Mouse (Mus musculus) right cerebral cortex, adult 18-20 months (tissue): ENCODE measurements around the gene Cacna1c.
A peak's percentile ranks its signal among the peaks of the same experiment; 100 is the strongest.
"Not testable (repeated sequence)": the region's sequence is repeated elsewhere in the genome, so short reads cannot be mapped to it uniquely, and the experiment has no call there.

ENCODE experiments used
- DNase-seq: peaks from one replicate; pipeline ENCODE4 v3.0.0; 2022; ENCODE audit warnings: mixed read lengths

The Cacna1c gene

DNA sequence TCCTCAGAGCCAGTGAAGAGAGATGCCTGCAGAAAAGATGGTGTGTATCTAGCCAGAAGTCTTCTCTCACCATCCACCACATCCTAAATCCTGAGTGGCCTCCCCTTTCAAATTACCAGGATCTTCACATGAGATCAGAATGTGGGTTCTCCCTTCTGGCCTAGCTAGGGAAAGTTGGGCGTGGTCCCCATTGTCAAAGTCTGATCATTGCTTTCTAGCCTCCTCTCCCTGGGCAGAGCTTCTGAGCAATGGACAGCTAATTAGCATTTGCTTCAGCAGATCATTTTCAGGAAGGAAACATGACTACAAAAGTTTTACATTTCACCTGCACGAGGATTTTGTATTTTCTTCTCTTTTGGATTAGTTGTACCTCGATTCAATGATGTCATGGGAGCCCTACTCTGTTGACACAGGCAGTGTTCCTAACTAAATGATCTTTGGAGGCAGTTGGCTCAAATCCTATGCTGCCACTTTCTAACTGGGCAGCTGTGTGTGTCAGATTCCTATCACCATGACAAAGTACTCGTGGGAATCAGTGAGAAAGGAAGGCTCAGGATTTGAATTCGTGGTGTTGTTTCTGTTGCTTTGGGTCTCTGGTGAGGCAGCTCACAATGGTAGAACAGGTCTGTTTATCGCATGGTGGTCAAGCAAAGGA, 554.4 kb downstream of the Cacna1c start:
- no peak for DNase-seq

DNA sequence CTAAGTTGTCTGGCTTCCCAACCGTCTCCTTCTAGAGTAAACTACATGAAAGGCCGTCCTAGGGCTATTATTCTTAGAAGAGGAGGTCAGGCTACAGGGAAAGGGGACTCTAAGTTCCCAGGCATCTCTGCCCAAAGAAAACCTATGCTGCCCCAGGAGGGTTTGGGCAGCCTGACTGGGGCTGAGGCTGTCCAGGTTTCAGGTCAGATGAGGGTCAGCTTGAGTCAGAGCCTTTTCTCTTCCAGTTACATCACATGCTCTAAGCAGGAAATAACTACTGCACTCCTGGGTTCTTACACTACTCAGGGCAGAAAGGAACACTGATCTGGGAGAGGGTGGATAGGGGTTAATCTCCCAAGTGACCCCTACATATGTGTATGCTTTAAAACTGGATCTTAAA, 556.4 kb downstream of the Cacna1c start:
- DNase-seq = no peak

DNA sequence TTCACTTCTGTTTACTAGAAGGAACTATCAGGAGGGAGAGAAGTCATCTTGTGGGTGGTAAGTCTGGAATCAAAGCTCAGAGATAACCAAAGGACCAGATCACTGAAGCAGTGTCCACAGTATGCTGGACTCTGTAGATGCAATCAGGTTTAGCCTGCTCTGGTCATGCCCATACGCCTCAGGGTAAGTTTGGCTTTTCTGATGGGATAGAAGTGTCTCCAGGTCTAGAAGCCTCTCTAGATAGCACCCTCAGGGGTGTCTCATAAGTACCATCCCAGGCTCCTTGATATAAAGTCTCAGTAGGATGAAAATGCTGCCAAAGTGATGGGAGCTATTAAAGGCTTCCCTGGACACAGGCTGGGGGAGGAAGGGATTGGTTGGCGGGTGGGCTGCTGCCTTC, 557.3 kb downstream of the Cacna1c start:
- DNase-seq = no peak

DNA sequence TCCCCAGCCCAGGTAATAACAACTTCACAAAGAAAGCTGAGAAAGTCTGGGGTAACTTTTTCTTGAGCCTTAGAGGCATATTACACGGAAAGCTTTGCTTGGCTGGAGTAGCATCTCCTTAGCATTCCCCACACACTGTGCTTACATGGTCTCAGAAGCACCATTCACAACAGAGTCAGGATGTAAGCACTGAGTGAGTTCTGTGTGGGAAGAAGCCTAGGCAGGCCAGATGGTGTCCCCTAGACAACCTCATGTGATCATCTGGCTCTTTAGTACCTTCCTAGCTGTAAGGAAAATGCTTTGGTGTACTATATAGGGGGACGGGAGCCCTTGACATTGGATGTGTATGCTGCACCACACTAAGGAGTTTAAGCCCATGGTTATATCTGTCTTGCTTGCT, 563.7 kb downstream of the Cacna1c start:
- DNase-seq = peak; percentile 43

DNA sequence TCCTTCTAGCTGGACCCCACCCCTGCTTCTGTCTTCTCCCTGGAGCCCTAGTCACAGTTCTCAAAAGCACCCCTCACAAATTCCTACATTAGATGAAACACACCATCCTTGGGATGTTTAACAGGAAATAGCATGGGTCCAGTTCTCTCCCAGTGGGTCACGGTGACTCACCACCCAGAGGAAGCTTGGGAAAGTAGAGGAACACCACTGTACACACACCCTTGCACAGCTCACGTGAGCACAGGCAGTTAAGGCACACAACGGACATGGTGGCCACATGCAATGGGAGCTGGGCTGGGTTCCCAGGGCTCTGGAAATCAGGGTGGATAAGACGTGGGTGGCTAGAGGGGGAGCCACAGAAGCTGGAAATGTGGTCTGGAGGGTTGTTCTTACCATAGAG, 566.2 kb downstream of the Cacna1c start:
- DNase-seq = no peak

DNA sequence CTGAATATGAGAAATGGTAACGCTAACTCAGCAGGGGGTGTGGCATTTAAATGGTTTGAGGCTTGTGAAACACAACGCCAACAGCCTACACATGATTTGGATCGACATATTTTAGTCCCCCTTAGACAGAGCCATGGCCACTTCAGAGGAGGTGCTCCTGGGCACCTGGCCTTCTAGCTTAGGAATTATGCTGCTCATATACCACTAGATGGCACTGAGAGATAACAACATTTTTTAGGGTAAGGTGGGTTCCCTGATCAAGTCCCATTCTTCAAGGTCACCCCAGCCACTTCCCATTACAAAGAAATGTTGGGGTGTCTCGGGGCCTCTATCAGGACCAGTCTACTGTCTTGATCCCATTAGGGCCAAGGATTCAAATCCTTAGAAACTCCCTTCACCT, 570.0 kb downstream of the Cacna1c start:
- DNase-seq = no peak

DNA sequence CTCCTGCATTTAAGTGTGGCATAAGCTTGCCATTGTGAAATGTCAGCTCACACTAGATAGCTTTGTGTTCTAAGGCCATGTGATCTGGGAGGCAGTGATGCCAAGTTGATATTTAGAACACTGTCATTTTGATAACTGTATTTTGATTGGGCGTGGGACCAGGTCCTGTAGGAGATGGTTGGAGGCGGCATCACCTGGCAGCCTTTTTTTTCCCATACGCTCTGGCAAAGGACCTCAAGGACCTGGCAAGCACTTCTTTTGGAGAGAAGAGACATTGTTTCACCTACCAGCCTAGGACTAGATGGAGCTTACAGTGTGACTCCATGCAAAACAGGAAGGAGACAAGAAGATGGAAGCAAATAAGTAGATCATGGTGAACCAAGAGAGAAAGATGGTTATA, 572.6 kb downstream of the Cacna1c start:
- no peak for DNase-seq

DNA sequence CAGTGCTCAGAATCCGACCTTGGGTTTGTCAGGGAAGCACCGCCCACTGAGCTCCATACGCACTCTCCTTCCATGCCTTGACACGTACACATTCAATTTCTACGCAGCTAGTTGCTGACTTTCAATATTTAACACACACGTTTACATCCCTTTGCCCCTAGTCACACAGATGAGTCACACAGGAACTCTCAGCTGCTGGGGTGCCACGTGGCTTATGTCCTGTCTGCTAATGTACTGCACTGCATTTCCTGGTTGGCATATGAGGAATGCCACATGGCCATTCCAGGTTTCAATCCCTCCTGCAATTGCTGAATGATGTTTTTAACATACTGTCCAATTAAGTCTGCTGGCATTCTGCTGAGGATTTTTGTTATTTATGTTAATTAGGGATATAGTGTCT, 574.4 kb downstream of the Cacna1c start:
- DNase-seq = no peak

DNA sequence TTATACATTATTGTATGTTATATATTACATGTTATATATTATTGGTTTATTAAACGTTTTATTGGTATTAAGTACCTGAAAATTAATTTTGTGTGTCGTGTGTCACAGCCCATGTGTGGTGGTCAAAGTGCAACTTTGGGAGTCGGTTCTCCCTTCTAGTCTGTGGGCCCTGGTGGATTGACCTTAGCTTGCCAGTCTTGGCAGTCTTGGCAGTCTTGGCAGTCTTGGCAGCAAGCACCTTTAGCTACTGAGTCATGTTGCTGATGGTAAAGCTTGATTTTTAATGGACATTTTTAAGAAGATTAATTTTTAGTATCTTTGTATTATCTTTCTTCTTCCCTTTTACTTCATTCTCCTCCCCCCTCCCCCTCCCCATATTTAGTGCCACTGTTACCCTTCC, 574.8 kb downstream of the Cacna1c start:
- DNase-seq = no peak

DNA sequence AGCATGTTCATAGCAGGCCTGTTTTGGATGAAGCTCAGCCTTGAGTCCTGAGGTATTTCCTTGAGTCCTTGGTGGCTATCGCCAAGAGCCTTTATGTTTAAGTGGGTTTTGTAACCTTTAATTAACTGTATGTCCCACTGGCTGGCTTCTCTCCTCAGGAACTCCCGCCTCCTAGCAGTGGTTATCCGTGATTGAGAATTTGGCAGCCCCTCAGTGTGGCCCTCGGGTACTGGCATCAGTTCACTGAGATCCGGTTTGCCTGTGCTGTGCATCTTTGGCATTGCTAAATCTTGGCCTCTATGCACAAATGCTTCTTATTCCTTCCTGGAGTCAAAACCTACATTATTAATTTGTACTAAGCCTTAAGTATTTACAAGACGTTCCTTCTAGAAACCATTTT, 587.3 kb downstream of the Cacna1c start:
- no peak for DNase-seq

DNA sequence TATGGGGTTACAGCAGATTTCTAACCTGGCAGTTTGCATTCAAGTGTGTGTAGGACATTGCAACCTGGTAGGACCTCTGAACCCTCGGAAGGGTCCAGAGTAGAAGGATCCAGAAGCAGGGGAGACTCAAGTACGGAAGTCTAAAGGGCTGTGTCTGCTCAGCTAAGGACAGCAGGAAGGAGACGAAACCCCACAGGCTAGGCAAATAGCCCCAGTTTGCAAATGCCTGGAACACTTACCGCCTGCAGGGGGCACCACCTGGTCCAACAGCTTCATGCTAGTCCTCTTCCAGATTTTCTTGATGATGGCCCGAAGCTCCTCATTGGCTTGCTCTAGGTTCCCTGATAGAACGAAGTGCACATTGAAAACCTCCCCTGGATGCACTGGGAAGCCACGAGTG, 590.2 kb downstream of the Cacna1c start:
- DNase-seq = no peak

DNA sequence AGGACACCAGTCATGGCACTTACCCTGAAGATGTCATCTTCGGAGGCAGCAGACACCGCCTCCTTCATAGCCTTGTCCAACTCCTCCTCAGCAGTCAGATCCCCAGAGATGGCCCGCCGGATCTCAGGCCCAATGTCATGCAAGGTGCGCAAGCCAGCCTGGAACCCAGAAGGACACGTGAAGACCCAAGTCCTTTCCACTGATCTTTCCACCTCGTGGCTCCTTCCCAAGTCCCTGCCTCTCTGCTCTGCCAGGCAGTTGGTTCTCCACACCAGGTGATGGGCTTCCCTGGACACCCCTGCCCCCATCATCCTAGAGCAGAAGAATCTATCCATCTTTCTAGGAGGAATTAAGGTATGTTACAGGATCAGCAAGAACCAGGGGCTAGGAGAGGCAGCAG, 592.4 kb downstream of the Cacna1c start:
- DNase-seq = no peak

DNA sequence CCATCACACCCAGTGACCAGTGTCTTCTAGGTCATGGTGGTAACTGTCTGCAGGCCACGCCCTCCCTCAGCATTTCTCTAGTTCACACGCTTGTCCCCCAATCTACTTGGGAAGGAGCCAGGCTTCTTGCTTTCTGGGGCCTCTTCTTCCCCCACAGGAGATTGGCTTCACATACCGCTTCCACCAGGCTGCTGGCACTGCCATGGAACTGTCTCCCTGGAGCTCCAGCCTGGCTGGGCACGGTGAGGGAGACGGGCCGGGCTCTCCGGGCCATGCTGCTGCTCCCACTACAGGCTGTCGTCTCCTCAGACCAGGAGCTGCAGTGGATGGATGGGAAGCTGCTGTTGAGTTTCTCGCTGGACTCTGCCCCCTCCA, 600.5 kb downstream of the Cacna1c start:
- no peak for DNase-seq

DNA sequence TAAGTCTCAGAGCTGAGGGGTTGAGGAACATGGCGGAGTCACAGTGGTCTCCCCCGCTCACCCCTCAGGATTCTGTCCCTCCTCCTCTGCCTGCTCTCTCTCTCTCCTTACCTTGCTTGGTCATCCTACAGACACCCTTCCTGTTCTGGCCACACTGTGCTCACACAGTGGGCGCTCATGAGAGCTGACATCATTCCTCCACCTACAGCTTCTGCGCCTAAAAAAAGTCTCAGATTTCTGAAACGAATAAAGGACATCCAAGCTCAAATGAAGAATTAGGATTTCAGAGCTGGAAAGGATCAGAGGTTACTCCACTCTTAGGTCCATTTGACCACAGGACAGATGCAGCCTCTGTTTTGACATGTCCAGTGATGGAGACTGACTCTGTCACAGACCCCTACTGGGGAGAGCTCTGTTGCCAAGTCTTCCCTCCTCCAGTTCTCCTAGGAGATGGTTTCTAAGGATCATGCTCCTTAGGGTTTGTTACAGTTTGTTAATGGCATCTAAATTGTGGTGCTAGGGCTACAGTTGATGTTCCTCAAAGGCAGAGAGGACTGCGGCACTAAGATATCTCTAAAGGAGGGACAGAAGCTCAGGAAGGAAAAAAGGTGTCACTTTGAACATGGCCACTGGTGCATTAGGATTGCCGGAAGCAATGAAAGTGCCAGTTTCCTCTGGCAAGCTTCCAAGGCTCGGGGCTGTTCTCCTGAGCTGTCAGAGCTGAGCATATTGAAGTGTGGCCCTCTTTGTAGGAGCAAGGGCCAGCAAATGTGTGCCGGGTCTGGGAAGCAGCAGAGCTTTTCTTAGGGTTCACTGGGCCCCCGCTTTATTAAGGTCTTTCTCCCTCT, 601.2 kb downstream of the Cacna1c start:
- DNase-seq = peak; percentile 57

DNA sequence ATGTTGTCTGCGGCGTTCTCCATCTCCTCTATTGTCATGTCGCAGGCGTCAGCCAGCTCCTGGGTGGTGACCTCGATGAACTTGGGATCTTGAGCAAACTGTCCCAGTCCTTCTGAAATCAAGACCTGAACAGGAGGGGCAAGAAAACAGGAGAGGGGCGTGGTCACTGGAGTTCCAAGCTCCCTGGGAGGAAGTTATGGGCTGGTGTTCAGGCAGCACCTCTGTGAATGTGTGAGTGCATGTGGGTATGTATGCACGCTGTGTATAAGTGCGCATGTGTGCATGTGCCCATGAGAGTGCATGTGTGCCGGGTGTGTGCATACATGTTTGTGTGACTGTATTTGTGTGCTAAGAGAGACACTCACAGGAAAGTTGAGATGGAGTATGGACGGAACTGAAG, 602.1 kb downstream of the Cacna1c start:
- DNase-seq = no peak

DNA sequence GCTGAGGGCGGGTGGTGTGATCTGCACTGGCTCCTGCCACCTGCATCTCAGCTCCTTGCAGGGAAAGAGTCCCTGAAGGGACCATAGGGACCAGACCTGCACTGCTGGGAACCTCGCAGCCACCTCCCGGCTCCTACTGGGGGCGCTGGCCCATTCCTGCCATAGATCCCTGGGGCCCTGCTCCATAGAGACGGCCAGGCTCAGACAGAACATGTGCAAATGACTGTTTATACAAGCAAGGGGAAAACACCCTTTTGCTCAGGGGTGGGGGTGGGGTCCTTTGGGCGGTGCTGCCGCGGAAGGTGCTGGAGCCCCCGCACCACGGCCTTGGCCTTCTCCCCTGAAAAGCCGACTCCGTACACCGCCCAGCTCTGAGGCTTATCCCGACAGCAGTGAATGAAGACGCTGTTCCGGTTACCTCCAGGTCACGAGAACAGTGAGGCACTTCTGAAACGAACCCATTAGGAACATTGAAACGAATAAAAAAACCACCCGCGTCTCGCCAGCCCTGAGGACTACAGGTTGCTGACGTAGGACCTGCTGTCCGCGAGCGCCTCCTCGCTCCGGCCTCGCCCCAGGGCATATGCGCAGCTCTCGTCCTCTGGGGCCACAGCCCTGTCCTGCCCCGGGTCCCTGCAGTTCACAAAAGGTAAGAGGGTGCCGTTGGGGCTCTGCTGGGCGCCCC, 602.7 kb downstream of the Cacna1c start:
- no peak for DNase-seq

DNA sequence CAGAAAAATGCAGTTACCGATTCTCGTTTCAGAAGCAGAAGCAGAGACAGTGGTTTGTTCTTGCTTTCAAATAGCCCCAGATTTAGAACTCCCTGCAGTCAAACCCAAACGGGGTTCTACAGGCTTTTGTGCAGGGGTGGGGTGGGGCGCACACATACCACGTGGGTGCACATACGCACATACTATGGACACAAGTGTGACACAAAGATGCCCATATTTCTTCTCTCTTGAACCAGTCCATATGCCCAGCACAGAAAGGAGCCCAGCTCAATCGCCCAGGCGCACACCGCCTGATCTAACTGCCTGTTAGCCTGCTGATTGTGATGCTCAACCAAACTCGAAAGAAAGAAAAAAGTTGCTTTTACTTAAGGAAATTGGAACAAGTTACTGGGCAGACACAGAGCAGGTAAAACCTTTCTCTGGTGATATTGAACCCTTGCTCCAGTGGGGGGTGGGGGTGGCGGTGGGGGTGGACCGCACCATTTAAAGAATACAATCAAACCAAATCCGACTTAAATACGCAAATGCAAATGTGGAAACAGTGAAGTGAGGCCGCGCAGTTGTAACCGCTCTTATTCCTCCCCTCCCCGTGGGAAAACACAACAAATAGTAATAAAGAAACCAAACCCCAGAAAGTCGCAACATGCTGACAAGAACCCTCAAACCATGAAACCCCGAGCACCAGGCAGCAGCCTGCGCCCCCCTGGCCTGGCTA, 603.4 kb downstream of the Cacna1c start:
- DNase-seq = no peak

DNA sequence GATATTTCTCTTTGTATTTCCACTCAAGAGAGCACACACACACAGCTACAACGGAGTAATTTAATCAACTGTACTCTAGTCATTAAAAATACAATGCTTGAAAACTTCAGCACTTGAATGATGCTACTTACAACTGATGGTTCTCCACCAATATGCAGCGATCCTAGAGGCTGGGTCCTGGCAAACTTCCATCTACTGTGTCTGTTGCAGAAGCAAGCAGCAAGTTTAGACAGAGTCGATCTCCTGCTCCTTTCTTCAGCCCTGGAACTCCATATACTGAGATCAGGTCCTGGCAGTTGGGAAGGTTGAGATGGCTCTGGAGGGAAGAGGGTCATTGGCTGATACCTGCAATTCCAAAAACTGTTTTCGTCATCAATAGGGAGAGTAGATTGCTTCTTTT, 617.5 kb downstream of the Cacna1c start:
- not testable (repeated sequence) for DNase-seq

DNA sequence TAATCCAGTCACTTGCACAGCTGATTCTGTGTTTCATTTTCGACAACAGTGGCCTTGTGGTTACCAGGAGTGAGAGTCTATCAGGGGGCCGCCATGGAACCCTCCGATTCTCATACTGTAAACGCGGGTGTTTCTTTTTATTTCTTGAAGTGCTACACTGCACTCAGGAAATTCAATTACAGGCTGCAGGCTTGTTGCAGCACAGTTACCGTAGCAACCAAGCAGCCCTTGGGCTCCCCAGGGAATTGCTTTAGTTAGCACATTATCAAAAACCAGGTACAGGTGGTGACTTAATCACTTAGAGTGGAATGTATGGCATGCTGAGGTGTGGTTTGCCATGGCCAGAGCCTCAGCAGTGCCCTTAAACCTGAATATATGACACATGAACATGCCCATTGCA, 621.9 kb downstream of the Cacna1c start:
- no peak for DNase-seq

DNA sequence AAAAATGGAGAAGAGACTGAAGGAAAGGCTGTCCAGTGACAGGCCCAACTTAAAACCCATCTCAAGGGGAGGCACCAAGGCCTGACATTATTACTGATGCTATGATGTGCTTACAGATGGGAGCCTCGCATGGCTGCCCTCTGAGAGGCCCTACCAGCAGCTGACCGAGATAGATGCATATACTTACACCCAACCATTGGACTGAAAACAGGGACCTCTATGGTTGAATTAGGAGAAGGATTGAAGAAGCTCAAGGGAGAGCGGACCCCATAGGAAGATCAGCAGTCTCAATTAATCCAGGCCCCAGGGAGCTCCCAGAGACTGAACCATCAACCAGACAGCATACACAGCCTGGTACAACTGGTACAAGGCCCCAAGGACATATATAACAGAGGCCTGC, 628.4 kb downstream of the Cacna1c start:
- DNase-seq = no peak

DNA sequence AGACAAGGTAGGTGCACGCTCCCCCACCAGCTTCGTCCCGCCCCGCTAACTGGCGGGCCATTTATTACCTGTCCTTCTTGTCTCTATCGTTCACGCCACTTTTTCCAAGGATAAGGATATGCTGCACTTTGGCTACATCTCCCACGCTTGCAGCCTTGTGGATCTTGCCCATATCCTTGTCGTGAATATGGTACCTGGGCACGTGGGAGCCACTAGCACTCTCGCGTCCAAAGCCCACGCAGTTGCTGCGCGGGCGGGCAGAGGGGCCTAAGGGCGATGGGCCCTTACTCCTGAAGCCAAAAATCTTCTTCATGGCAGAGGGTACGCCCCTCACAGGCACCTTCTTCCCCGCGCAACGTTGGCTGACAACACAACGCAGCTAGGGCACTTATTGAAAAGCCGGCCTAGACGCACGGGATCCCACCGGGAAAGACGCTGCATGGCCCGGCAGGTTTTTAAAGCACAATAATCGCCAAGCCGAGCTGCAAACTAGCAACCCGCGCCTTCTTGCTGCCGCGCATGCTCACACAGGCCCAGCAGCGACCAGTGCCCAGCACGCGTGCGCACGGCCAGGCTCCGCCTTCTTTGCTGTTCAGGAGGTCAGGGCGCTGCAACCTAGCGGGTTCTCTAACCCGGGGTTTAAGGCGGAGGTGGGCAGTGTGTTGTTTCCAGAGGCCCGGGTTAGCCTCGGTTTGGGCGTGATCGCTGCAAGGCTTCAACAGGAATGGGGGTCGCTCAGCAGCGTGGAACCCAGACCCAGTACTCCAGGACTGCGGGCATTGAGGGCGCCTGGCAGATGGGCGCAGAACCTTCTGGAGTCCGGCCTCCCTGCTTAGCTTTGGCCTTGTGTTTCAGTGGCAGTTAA, 634.2 kb downstream of the Cacna1c start, which contains the start of gene Ankrd26:
TSS of gene Ankrd26 (minus strand) at position 482 of the 865 bp plus-strand sequence.
- DNase-seq = peak; percentile 93

DNA sequence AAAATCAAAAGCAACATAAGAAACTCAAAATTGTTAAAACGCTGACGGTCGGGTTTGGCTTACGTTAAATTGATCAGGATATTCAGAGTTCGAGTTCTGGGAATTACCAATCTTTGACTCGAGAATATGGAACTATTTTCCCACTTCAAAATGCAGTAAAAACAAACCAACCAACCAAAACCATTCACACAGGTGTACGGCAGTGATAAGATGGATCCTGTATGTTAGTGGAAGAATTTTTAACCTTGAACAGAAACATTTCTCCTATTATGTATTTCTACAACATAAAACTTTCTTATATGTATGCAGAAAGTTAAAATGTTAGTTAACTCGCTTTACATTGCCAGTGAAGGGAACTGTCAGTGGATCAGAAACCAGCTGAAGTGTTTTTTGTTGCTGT, 635.0 kb downstream of the Cacna1c start:
- no peak for DNase-seq
